Mouse (Mus musculus) bone marrow macrophage, adult 2 months (primary cell): ENCODE measurements around the gene Baz2b. TPM values are rescaled to one million over a fixed set of nuclear protein-coding genes. Genes with fewer than 3 reads are reported as not detected.

Experiments used
- H3K27ac ChIP-seq: 2 replicates; pipeline ENCODE4 v1.5.1; 2012; ENCODE audit warnings: low read depth, low read length; ENCODE audit not compliant: insufficient read depth
- H3K4me1 ChIP-seq: 2 replicates; pipeline ENCODE4 v1.6.1; 2012; ENCODE audit warnings: low read length; ENCODE audit not compliant: control insufficient read depth, insufficient read depth
- H3K4me3 ChIP-seq: 2 replicates; pipeline ENCODE4 v1.5.1; 2012; ENCODE audit warnings: mild to moderate bottlenecking, low read length, moderate library complexity; ENCODE audit not compliant: insufficient read depth
- CTCF ChIP-seq: IDR thresholded peaks from 2 replicates; pipeline ENCODE4 v1.5.1; 2012; ENCODE audit warnings: low read depth, mild to moderate bottlenecking, low read length, moderate library complexity
- POLR2A ChIP-seq: IDR thresholded peaks from 2 replicates; pipeline ENCODE4 v1.6.1; 2012; ENCODE audit warnings: mild to moderate bottlenecking, low read depth, low read length, borderline replicate concordance
- polyA plus RNA-seq: library from polyadenylated mRNA; stranded (reverse); fragments of >200 nt; gene quantifications from 2 replicates; pipeline ENCODE4 v1.2.4, GENCODE M21; 2012; ENCODE audit not compliant: missing spikeins, insufficient read depth, insufficient read length

Gene Baz2b
- polyA plus RNA-seq, 1 experiment = 64.7 TPM

DNA sequence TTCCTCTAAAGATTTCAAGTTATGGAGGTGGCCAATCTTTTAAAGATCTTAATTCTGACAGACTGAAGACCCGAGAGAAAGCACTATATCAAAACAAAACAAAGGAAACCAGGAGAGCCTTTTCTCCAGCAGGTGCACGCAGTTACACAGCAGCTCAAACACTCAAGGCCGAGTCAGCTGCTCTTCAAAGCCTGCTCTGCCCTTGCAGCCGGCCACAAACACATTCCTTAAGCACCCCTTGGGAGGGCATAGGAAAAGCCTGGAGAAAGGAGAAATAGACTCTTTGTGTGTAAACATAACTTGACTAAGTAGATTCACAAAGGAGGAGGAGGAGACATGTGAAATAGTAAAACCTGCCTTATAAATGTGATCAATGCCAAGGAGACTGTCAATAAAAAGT is 153.6 kb downstream of the Baz2b start:
- Histone ChIP-seq H3K4me3 (no peak overlapping the region), H3K4me1 (peaks cover 22% of the 10 kb centered on the region), H3K27ac (no peak overlapping the region)
- TF ChIP-seq POLR2A (no peak), CTCF (no peak)

DNA sequence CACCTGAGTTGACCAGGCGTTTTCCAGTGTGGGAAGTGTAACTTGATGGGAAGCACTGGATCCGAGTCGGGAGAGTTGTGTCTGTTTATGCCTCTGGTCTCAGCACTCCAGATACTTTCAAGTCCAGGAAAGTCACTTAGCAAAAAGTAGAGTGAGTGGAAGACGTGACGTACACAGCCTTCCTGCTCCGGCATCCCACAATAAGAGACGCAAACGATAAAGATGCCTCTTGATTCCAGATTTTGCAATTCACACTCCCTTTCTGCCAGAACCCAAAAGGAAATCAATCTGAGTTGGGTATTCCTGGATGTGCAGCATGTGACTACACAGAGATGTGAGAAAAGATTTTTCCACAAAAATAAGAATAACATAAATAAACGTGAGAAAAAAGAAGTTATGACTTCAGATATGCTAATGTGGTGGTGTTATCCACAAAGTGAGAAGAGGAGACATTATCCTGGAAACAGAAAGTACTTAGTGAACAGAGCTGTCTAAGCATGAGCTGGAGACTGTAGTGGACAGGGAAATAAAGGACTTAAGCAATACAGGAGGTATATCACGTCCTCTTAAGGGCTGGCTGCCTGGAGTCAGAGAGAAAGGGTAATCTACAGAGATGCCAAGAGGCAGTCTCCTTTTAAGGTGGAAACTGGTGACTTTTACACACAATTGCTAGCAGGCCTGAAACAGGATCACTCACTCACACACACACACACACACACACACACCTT is 154.7 kb downstream of the Baz2b start:
- no peak overlapping the region for H3K4me3 ChIP-seq
- H3K27ac ChIP-seq = no peak overlapping the region
- peaks cover 30% of the 10 kb centered on the region for H3K4me1 ChIP-seq
- no peak for TF ChIP-seq CTCF
- no peak for TF ChIP-seq POLR2A

DNA sequence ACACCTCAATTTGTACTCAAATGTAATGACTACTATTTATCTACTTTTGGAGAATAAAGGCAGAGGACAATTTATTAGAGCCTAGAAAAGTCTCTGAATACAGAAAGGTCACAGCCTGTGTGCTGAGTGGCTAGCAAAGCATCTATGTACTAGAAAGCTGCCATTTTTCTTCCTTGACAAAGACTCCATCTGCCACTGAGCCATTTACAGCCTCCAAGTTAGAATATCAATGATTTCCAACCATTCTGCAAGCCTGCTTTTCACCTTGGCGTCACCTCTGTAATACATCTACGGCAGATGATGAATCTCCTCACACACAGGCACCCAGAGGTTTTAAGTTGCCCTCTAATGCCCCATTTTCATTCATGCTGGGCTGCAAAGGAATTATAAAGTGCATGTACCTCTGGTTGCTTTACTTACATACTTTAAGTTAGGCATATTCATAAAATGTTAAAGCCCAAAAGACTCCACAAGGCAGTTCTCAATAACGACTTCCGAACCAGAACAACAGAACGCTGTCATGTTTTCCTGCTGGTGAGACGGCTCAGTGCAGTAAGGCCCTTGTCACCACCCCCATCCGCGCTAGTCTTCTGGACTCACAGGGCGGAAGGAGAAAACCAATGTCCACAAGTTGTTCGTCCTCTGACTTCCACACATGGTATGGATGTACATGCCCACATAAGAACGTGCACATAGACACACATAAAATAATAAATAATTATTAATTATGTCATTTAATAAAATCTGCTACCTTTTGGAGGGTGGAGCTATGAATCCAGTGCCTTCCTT is 156.2 kb downstream of the Baz2b start:
- Histone ChIP-seq H3K4me3 (no peak overlapping the region), H3K27ac (no peak overlapping the region), H3K4me1 (peaks cover 41% of the 10 kb centered on the region)
- TF ChIP-seq POLR2A (no peak), CTCF (no peak)

DNA sequence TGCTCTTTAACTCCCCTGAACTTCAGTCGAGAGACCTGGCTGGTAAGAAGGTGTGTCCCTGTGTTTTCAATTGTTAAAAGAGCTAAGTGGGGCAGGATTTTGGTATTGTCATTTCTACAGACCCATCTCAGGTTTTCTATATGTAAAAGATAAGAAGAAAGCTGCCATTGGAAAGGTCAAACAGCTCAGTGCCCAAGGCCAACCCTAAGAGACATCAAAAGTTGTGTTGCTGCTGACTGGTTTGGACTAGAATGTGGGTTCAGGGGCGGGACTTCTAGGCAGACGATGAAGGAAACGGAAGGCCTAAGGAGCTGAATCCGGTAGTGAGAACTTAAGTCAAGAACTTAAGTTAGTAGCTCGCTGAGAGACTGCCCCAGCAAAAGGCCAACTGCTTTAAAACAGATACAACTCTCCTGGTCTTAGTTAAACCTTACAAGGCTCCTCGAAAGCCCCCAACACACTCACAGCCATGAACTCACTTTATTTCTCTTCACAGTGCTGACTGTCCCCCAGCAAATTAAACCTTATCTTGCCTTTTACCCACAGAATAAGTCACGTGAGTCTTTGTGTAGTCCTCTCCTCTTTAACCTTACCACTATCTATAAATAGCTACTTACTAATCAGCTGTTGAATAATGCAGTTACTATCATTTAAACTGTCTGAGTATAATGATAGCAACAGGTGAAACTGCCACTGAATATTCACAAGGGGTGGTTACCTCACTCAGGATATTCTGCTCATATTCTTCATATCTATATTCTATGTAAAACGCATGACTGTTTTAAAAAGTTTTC is 158.8 kb downstream of the Baz2b start:
- Histone ChIP-seq H3K27ac (no peak overlapping the region), H3K4me3 (no peak overlapping the region), H3K4me1 (peaks cover 49% of the 10 kb centered on the region)
- no peak for TF ChIP-seq POLR2A
- TF ChIP-seq CTCF = no peak

DNA sequence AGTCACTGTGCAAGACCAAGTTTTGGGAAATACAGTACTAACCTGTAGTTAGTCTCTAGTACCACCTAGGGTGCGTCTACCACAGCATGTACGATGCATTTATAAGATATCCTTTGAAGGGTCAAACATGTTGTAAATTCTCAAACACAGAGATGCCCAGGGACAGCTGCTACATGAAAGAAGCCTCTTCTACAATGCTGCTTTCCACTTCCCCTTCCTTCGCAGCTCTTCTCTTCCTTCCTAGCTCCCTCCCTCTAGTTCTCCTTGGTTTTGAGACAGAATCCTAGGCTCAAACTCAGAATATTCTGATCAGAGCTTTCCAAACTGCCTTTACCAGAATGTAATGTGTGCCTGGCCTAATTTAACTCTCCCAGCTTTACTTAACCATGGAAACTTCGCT is 159.8 kb downstream of the Baz2b start:
- TF ChIP-seq CTCF (no peak), POLR2A (no peak)
- Histone ChIP-seq H3K4me3 (no peak overlapping the region), H3K4me1 (peaks cover 43% of the 10 kb centered on the region), H3K27ac (no peak overlapping the region)

DNA sequence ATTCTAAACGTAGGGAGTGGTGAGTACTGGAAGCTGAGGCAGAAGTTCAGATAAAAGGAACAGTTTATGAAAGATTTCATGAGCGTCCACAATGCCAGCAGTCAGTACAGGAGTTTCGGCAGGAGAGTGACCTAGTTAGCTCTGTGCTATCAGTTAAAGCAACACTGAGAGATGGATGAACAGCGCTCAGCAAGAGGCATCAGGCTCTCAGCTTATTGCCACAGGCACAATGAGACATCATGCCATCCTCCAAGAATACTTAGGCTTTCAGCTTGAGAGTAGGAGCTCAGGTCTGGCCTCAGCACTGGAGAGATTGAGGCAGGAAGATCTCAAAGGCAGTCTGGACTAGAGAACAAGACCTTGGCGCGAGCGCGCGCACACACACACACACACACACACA is 160.3 kb downstream of the Baz2b start:
- TF ChIP-seq CTCF = no peak
- TF ChIP-seq POLR2A = no peak
- Histone ChIP-seq H3K4me3 (no peak overlapping the region), H3K27ac (no peak overlapping the region), H3K4me1 (peaks cover 41% of the 10 kb centered on the region)

DNA sequence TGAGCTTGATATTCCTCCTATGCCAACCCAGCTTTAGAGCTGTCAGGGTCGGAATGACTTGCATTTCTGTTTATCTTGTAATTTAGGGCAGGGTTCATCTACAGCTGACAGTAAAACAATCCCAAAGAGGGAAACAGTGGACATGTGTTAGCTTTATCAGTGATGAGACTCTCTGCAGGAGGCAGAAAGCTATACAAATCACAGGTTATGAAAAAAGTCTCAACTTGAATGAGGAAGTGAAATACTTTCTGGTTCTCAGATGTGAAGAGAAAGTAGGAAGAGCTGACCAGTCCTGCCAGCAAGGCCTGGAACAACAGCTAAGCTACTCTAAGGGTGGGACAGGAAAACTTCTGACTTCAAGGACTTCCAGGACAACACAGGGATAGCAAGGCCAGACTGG is 163.6 kb downstream of the Baz2b start:
- TF ChIP-seq POLR2A (no peak), CTCF (no peak)
- H3K4me1 ChIP-seq = peaks cover 31% of the 10 kb centered on the region
- peak overlapping the region; percentile 42 for H3K27ac ChIP-seq
- H3K4me3 ChIP-seq = no peak overlapping the region

DNA sequence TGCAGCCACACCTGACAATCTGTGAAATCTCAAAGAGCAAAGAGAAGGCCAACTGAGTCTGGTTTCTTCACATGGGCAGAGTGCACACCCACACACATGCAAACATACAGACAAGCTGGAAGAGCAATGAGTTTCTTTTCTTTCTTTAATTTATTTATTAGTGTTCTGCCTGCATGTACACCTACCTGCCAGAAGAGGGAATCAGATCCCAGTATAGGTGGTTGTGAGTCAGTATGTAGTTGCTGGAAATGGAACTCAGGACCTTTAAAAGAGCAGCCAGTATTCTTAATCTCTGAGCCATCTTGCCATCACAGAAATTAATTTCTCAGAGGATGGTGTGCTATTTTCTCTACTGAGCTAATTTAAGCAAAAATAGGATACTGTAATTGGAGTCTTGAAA is 164.7 kb downstream of the Baz2b start:
- no peak overlapping the region for H3K27ac ChIP-seq
- no peak overlapping the region for H3K4me3 ChIP-seq
- peaks cover 23% of the 10 kb centered on the region for H3K4me1 ChIP-seq
- TF ChIP-seq CTCF (no peak), POLR2A (no peak)

DNA sequence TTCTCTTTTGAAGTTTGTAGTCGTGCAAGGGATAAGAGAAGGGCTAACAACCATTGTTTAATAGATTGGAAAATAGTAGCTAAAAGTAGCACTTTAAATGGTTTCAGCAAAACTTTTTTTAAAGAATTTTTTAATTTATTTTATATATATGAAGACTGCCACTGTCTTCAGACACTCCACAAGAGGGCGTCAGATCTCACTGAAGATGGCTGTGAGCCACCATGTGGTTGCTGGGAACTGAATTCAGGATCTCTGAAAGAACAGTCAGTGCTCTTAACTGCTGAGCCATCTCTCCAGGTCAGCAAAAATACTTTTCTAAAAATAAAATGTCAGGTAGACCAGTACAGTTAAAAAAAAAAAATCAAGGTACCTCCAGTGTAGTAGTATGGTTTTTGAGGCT is 165.1 kb downstream of the Baz2b start:
- Histone ChIP-seq H3K27ac (no peak overlapping the region), H3K4me3 (no peak overlapping the region), H3K4me1 (peaks cover 19% of the 10 kb centered on the region)
- no peak for TF ChIP-seq POLR2A
- no peak for TF ChIP-seq CTCF
